Mouse (Mus musculus) midbrain, embryonic 10.5 days (tissue): ENCODE measurements around the gene Bag2. TPM values are rescaled to one million over a fixed set of nuclear protein-coding genes. Genes with fewer than 3 reads are reported as not detected.

Source experiments
- DNase-seq: peaks from one replicate; pipeline ENCODE4 v3.0.0-alpha.2; 2017; ENCODE audit warnings: low spot score
- H3K27ac ChIP-seq: fragments of 300-500 bp; sonication (generic); replicated peaks from 2 replicates; pipeline ENCODE4 v1.5.1; 2016; ENCODE audit warnings: mild to moderate bottlenecking
- H3K27me3 ChIP-seq: fragments of 300-500 bp; sonication (generic); 2 replicates; pipeline ENCODE4 v1.6.1; 2016; ENCODE audit warnings: low read depth, mild to moderate bottlenecking; ENCODE audit not compliant: poor library complexity, severe bottlenecking
- H3K36me3 ChIP-seq: fragments of 300-500 bp; sonication (generic); 2 replicates; pipeline ENCODE4 v1.6.1; 2016; ENCODE audit warnings: mild to moderate bottlenecking, moderate library complexity
- H3K4me1 ChIP-seq: fragments of 300-500 bp; sonication (generic); 2 replicates; pipeline ENCODE4 v1.6.1; 2016
- H3K4me3 ChIP-seq: fragments of 300-500 bp; sonication (generic); 2 replicates; pipeline ENCODE4 v1.5.1; 2016; ENCODE audit warnings: mild to moderate bottlenecking, moderate library complexity
- H3K9me3 ChIP-seq: fragments of 300-500 bp; sonication (generic); replicated peaks from 2 replicates; pipeline ENCODE4 v1.6.1; 2016; ENCODE audit warnings: mild to moderate bottlenecking
- WGBS: fragments of 180-500 bp; shearing (Covaris S2); methylation state at CpG from one replicate; pipeline ENCODE4 v1.1.7; 2016; 5-methylcytosine and 5-hydroxymethylcytosine counted together
- polyA plus RNA-seq: library from polyadenylated mRNA; unstranded; fragments of >200 nt; fragmentation: Nextera tagmentation; extraction: Ambion mirVana; gene quantifications from 2 replicates; pipeline ENCODE4 v1.2.1, GENCODE M21; 2016

Gene Bag2
- 39.0 and 52.2 TPM in 2 replicates for polyA plus RNA-seq

- peak; percentile 76 for DNase-seq
- Histone ChIP-seq H3K27me3 (no peaks in the 10 kb centered on the region), H3K36me3 (peaks cover 35% of the 10 kb centered on the region), H3K4me3 (peak within 1 kb of the TSS; percentile 73), H3K9me3 (no peaks in the 10 kb centered on the region; the same call in 1 of the 2 replicates), H3K27ac (peak within 1 kb of the TSS; percentile 89), H3K4me1 (peaks cover 25% of the 10 kb centered on the region)
- WGBS = under 1% methylated on average over 61 of the region's 61 CpGs
These were observed at the start of gene Bag2 for GRCm38 (mm10) chr1:33757491-33758041. Bag2 (minus strand) TSS chr1:33757795.

GRCm38 (mm10) chr1:33803323-33803722 is 45.7 kb upstream of the Bag2 start:
- Histone ChIP-seq H3K36me3 (peaks cover 100% of the 10 kb centered on the region), H3K9me3 (no peaks in the 10 kb centered on the region), H3K4me1 (no peaks in the 10 kb centered on the region), H3K4me3 (no peak overlapping the region), H3K27me3 (no peaks in the 10 kb centered on the region), H3K27ac (no peak overlapping the region)
- 100% methylated on average over 2 of the region's 2 CpGs for WGBS
- no peak for DNase-seq

- Histone ChIP-seq H3K4me1 (no peaks in the 10 kb centered on the region), H3K27ac (no peak overlapping the region), H3K36me3 (peaks cover 99% of the 10 kb centered on the region), H3K9me3 (no peaks in the 10 kb centered on the region), H3K27me3 (no peaks in the 10 kb centered on the region), H3K4me3 (no peak overlapping the region)
- no peak for DNase-seq
- 89% methylated on average over 3 of the region's 3 CpGs for WGBS
These were observed 42.0 kb upstream of the Bag2 start for GRCm38 (mm10) chr1:33799620-33800019.

GRCm38 (mm10) chr1:33788493-33788892 is 30.9 kb upstream of the Bag2 start:
- Histone ChIP-seq H3K27ac (no peak overlapping the region), H3K4me1 (no peaks in the 10 kb centered on the region), H3K36me3 (peaks cover 29% of the 10 kb centered on the region), H3K9me3 (no peaks in the 10 kb centered on the region), H3K27me3 (no peaks in the 10 kb centered on the region), H3K4me3 (no peak overlapping the region)
- DNase-seq = no peak
- WGBS = 82% methylated on average over 3 of the region's 3 CpGs

- Histone ChIP-seq H3K4me1 (no peaks in the 10 kb centered on the region), H3K27me3 (no peaks in the 10 kb centered on the region), H3K9me3 (no peaks in the 10 kb centered on the region), H3K4me3 (no peak overlapping the region), H3K27ac (no peak overlapping the region), H3K36me3 (peaks cover 29% of the 10 kb centered on the region)
- 86% methylated on average over 5 of the region's 5 CpGs for WGBS
- DNase-seq = no peak
These were observed 30.5 kb upstream of the Bag2 start for GRCm38 (mm10) chr1:33788072-33788471.

GRCm38 (mm10) chr1:33784561-33784960 is 27.0 kb upstream of the Bag2 start:
- peaks cover 49% of the 10 kb centered on the region for H3K36me3 ChIP-seq
- DNase-seq = no peak
- H3K27ac ChIP-seq = no peak overlapping the region
- H3K4me3 ChIP-seq = no peak overlapping the region
- H3K4me1 ChIP-seq = no peaks in the 10 kb centered on the region
- no peaks in the 10 kb centered on the region for H3K9me3 ChIP-seq
- WGBS = 95% methylated on average over 5 of the region's 5 CpGs
- H3K27me3 ChIP-seq = no peaks in the 10 kb centered on the region

- Histone ChIP-seq H3K27ac (no peak overlapping the region), H3K9me3 (no peaks in the 10 kb centered on the region), H3K36me3 (peaks cover 72% of the 10 kb centered on the region), H3K4me3 (no peak overlapping the region), H3K4me1 (no peaks in the 10 kb centered on the region), H3K27me3 (no peaks in the 10 kb centered on the region)
- no peak for DNase-seq
- 90% methylated on average over 14 of the region's 14 CpGs for whole genome bisulfite sequencing
These were observed 18.6 kb upstream of the Bag2 start for GRCm38 (mm10) chr1:33776175-33776611.

GRCm38 (mm10) chr1:33772106-33772505 is 14.5 kb upstream of the Bag2 start:
- WGBS = 96% methylated on average over 9 of the region's 9 CpGs
- H3K4me1 ChIP-seq = no peaks in the 10 kb centered on the region; the same call in 1 of the 2 replicates
- H3K4me3 ChIP-seq = no peak overlapping the region
- no peaks in the 10 kb centered on the region for H3K27me3 ChIP-seq
- DNase-seq = no peak
- no peak overlapping the region for H3K27ac ChIP-seq
- no peaks in the 10 kb centered on the region for H3K9me3 ChIP-seq
- peaks cover 79% of the 10 kb centered on the region for H3K36me3 ChIP-seq

GRCm38 (mm10) chr1:33771621-33772020 is 14.0 kb upstream of the Bag2 start:
- peaks cover 3% of the 10 kb centered on the region; the same call in 1 of the 2 replicates for H3K4me1 ChIP-seq
- no peak overlapping the region for H3K27ac ChIP-seq
- peaks cover 74% of the 10 kb centered on the region for H3K36me3 ChIP-seq
- H3K4me3 ChIP-seq = no peak overlapping the region
- DNase-seq = no peak
- no peaks in the 10 kb centered on the region for H3K9me3 ChIP-seq
- H3K27me3 ChIP-seq = no peaks in the 10 kb centered on the region
- 91% methylated on average over 10 of the region's 10 CpGs for WGBS

GRCm38 (mm10) chr1:33768827-33769226 is 11.2 kb upstream of the Bag2 start:
- no peaks in the 10 kb centered on the region for H3K9me3 ChIP-seq
- DNase-seq = no peak
- peaks cover 67% of the 10 kb centered on the region for H3K36me3 ChIP-seq
- H3K27me3 ChIP-seq = no peaks in the 10 kb centered on the region
- no peak overlapping the region for H3K4me3 ChIP-seq
- no peak overlapping the region for H3K27ac ChIP-seq
- peaks cover 3% of the 10 kb centered on the region; the same call in 1 of the 2 replicates for H3K4me1 ChIP-seq

GRCm38 (mm10) chr1:33768091-33768787 is 10.6 kb upstream of the Bag2 start:
- no peak overlapping the region for H3K27ac ChIP-seq

GRCm38 (mm10) chr1:33766520-33767508 is 9.2 kb upstream of the Bag2 start:
- DNase-seq = no peak
- Histone ChIP-seq H3K27me3 (no peaks in the 10 kb centered on the region), H3K4me3 (no peak overlapping the region), H3K4me1 (peaks cover 3% of the 10 kb centered on the region; the same call in 1 of the 2 replicates), H3K9me3 (no peaks in the 10 kb centered on the region), H3K36me3 (peaks cover 60% of the 10 kb centered on the region), H3K27ac (no peak overlapping the region)
- whole genome bisulfite sequencing = 80% methylated on average over 16 of the region's 16 CpGs

More at GRCm38 (mm10) chr1:33768091-33768787, 10.6 kb upstream of the Bag2 start:
- no peak overlapping the region for H3K4me3 ChIP-seq
- H3K36me3 ChIP-seq = peaks cover 66% of the 10 kb centered on the region
- no peaks in the 10 kb centered on the region for H3K27me3 ChIP-seq
- no peaks in the 10 kb centered on the region for H3K9me3 ChIP-seq
- no peak for DNase-seq
- H3K4me1 ChIP-seq = peaks cover 3% of the 10 kb centered on the region; the same call in 1 of the 2 replicates
- WGBS = 67% methylated on average over 1 of the region's 1 CpGs
